Mouse (Mus musculus): ENCODE results near the gene Trip12.
A peak's percentile ranks its signal among the peaks of the same experiment; 100 is the strongest.

The Trip12 gene

GRCm38 (mm10) chr1:84859597-84859996, 19.3 kb upstream of the Trip12 start:
- no peak for DNase-seq

GRCm38 (mm10) chr1:84855756-84856155, 15.4 kb upstream of the Trip12 start:
- no peak for DNase-seq

GRCm38 (mm10) chr1:84854966-84855365, 14.7 kb upstream of the Trip12 start:
- no peak for DNase-seq

- no peak for DNase-seq
These were observed 13.4 kb upstream of the Trip12 start for GRCm38 (mm10) chr1:84853721-84854120.

- no peak for DNase-seq
These were observed 11.4 kb upstream of the Trip12 start for GRCm38 (mm10) chr1:84851512-84852235.

- no peak for DNase-seq
These were observed 10.2 kb upstream of the Trip12 start for GRCm38 (mm10) chr1:84850471-84850870.

- no peak for DNase-seq
These were observed 9.5 kb upstream of the Trip12 start for GRCm38 (mm10) chr1:84849804-84850203.

GRCm38 (mm10) chr1:84848801-84849455, 8.6 kb upstream of the Trip12 start:
- no peak for DNase-seq

- no peak for DNase-seq
These were observed 8.0 kb upstream of the Trip12 start for GRCm38 (mm10) chr1:84848335-84848734.

GRCm38 (mm10) chr1:84847698-84848097, 7.4 kb upstream of the Trip12 start:
- no peak for DNase-seq

- DNase-seq: no peak
These were observed 3.0 kb upstream of the Trip12 start for GRCm38 (mm10) chr1:84843366-84843765.

- DNase-seq: no peak
These were observed 745 bp upstream of the Trip12 start for GRCm38 (mm10) chr1:84841061-84841460.

GRCm38 (mm10) chr1:84839309-84840017, 853 bp downstream of the Trip12 start, which contains the start of gene Fbxo36:
Gene Fbxo36, plus strand, starts transcription at chr1:84839841.
- DNase-seq: peak; percentile 95

GRCm38 (mm10) chr1:84838621-84839151, 1.6 kb downstream of the Trip12 start:
- peak; percentile 58 to 63 for DNase-seq

GRCm38 (mm10) chr1:84838156-84838555, 2.2 kb downstream of the Trip12 start:
- no peak for DNase-seq

GRCm38 (mm10) chr1:84837523-84838145, 2.7 kb downstream of the Trip12 start:
- peak in 1 of 2 experiments; percentile 3 for DNase-seq

- DNase-seq: no peak
These were observed 15.2 kb downstream of the Trip12 start for GRCm38 (mm10) chr1:84825091-84825490.

GRCm38 (mm10) chr1:84817596-84817995, 22.7 kb downstream of the Trip12 start:
- DNase-seq: no peak

GRCm38 (mm10) chr1:84803788-84804187, 36.5 kb downstream of the Trip12 start:
- DNase-seq: no peak

GRCm38 (mm10) chr1:84799166-84799565, 41.1 kb downstream of the Trip12 start:
- no peak for DNase-seq

GRCm38 (mm10) chr1:84795335-84795734, 45.0 kb downstream of the Trip12 start:
- no peak for DNase-seq

- DNase-seq: no peak
These were observed 48.9 kb downstream of the Trip12 start for GRCm38 (mm10) chr1:84791393-84791792.

- DNase-seq: no peak
These were observed 59.7 kb downstream of the Trip12 start for GRCm38 (mm10) chr1:84780630-84781029.
